Mouse (Mus musculus) brain, embryonic 14.5 days (tissue): Measurements from ENCODE around the gene Atp9a.

Experiments used
- CTCF ChIP-seq: fragments of 200-500 bp; IDR thresholded peaks from 2 replicates; pipeline ENCODE4 v1.5.1; 2012; ENCODE audit warnings: inconsistent platforms, mild to moderate bottlenecking, moderate library complexity, borderline replicate concordance; ENCODE audit not compliant: insufficient read depth, insufficient read length; ENCODE audit errors: extremely low read depth
- POLR2A ChIP-seq: fragments of 200-500 bp; IDR thresholded peaks from 2 replicates; pipeline ENCODE4 v1.6.1; 2012; ENCODE audit warnings: mild to moderate bottlenecking, inconsistent platforms, borderline replicate concordance; ENCODE audit not compliant: poor library complexity, insufficient read depth, insufficient read length, severe bottlenecking; ENCODE audit errors: extremely low read depth

DNA sequence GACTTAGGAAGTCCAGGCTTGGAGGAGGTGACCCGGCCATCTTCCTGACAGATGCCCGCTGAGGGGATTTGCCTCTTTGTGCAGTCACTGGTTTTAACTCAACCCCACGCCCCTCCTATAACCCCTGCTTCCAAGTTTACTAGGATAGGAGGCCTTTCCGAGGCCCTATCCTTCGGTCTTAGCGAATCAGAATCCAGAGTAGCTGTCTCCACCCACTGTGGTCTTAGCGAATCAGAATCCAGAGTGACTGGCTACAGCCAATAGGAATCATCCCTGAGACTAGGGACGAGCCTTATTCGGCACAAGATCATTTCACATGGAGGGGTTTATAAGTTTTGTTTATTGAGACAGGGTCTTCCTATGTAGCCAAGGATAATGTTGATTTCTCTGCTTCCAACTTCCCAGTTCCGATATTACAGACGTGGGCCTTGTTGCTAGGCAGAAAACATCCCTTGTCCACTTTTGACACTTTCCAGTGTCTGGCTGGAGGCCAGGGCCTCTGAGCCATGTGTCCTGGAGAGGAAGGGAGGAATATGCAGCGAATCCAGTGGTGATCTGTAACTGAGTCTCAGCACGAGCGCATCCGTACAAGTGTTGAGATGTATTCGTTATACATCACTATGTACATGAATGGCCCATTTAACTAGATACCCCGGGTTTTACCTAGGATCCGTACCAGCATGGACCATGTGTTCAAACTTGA is 127.9 kb downstream of the Atp9a start:
- TF ChIP-seq CTCF = no peak
- no peak for TF ChIP-seq POLR2A
